Mouse (Mus musculus): ENCODE measurements at regions not wholly inside any gene's neighbourhood (a gene's known extent, or its start where the extent isn't known, plus 50 kb on each side); places are given as distances from the start of the nearest gene placed in this dataset.

DNA sequence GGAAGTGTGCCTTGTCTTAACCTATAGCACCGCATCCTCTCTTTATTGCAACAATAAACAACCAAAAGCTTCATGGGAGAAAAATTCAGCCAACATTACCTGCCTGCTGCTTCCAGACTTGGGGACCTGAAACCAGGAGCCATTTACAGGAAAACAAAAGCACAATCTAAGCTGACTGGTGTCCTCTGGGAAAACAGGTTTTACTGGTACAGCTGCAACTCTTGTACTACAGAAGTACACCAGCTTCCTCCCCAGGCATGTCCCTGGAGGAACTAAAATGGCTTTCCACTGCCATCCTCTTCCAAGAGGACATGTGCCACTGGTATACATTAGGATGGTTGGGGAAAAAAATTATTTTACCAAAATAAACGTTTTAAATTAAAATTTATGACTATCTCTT is 63.9 kb upstream of the Ptprk start:
- 54% methylated on average over 2 of the region's 2 CpGs for WGBS

DNA sequence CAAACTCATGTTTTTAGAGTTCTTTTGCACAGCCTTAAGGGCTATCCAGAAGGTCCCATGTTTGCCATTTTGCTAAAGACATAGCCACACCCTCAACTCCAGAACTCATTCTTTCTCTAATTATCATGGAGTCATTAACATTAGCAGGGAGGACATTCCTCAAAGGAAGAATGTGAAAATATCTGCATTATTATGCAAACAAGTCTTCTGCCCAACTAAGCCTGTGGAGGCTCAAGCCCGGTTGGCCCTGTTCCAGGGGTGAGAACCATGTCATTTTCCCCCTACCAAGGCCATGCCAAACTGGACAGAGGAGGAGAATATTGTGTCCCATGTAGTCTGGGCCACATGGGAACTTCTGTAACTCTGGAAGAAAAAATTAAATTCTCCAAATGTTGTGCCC is 62.5 kb upstream of the Ptprk start:
- Histone ChIP-seq H3K36me3 (no peaks in the 10 kb centered on the region), H3K27ac (replicated peaks) (no peak overlapping the region), H3K4me2 (no peak overlapping the region), H3K4me1 (peaks cover 3% of the 10 kb centered on the region; the same call in 1 of the 2 replicates), H3K9ac (no peak overlapping the region), H3K4me3 (no peak overlapping the region), H3K9me3 (no peaks in the 10 kb centered on the region), H3K27me3 (replicated peaks) (no peaks in the 10 kb centered on the region)
- ATAC-seq (ENCODE audit: extremely low read depth, insufficient number of reproducible peaks, low FRiP score, low TSS enrichment), result no peak
- WGBS, result 81% methylated on average over 1 of the region's 1 CpGs

More for the DNA sequence above, 63.9 kb upstream of the Ptprk start:
- no peak overlapping the region for H3K9ac ChIP-seq
- H3K4me1 ChIP-seq, result peaks cover 3% of the 10 kb centered on the region; the same call in 1 of the 2 replicates
- no peak for ATAC-seq (ENCODE audit: extremely low read depth, insufficient number of reproducible peaks, low FRiP score, low TSS enrichment)
- no peaks in the 10 kb centered on the region for H3K9me3 ChIP-seq
- no peak overlapping the region for H3K4me3 ChIP-seq
- no peak overlapping the region for H3K27ac ChIP-seq (replicated peaks)
- no peaks in the 10 kb centered on the region for H3K27me3 ChIP-seq (replicated peaks)
- no peaks in the 10 kb centered on the region for H3K36me3 ChIP-seq
- no peak overlapping the region for H3K4me2 ChIP-seq

DNA sequence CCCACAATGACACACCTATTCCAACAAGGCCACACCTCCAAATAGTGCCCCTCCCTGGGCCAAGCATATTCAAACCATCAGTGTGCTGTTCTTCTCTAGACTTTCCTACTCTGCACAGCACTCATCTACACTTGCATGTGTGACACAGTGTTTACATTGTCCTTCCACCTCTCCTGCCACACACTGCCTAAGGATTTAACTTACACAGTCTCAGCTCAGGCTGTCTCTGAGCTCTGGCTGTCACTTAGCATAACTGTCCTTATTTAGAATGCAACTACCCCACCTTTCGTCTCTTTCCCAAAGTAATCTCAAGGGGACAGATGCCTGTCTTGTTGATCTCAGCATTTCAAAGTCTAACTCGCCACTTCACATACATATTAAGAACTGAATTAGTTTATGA is 61.2 kb upstream of the Ptprk start:
- no peak overlapping the region for H3K9ac ChIP-seq
- H3K27ac ChIP-seq (replicated peaks), result no peak overlapping the region
- ATAC-seq (ENCODE audit: extremely low read depth, insufficient number of reproducible peaks, low FRiP score, low TSS enrichment), result no peak
- no peak overlapping the region for H3K4me3 ChIP-seq
- H3K9me3 ChIP-seq, result no peaks in the 10 kb centered on the region
- no peak overlapping the region for H3K4me2 ChIP-seq
- peaks cover 3% of the 10 kb centered on the region; the same call in 1 of the 2 replicates for H3K4me1 ChIP-seq
- no peaks in the 10 kb centered on the region for H3K27me3 ChIP-seq (replicated peaks)
- 39% methylated on average over 2 of the region's 2 CpGs for WGBS
- H3K36me3 ChIP-seq, result no peaks in the 10 kb centered on the region

DNA sequence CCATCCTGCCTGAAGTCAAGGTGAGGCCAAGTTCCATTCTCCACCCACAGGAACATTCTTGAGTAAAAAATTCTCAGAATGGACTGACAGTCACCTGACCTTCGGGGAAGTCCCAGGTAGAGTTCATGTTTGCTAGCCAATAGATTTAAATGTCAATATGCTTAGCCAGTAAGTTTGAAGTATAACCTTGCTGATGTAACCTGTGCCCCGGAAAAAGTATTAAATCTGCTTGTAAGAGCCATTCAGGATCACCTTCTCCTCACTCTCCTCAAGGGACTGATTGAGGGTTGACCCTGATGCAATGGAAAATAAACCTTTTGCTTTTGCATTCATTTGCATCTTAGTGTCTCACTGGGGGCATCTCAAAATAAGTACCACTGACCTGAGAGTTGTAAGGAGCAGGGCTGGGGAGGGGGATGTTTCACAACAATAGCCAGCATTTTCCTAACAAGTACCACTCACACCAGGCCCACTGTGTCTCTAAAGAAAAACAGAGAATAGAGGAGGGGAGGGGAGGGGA is 60.3 kb upstream of the Ptprk start:
- Histone ChIP-seq H3K27me3 (replicated peaks) (no peaks in the 10 kb centered on the region), H3K36me3 (no peaks in the 10 kb centered on the region), H3K9me3 (no peaks in the 10 kb centered on the region), H3K9ac (no peak overlapping the region), H3K4me1 (peaks cover 3% of the 10 kb centered on the region; the same call in 1 of the 2 replicates), H3K4me3 (no peak overlapping the region), H3K4me2 (no peak overlapping the region), H3K27ac (replicated peaks) (no peak overlapping the region)
- no peak for ATAC-seq (ENCODE audit: extremely low read depth, insufficient number of reproducible peaks, low FRiP score, low TSS enrichment)
- WGBS, result 61% methylated on average over 2 of the region's 2 CpGs

All from heart, embryonic 13.5 days (tissue).